Mouse (Mus musculus) frontal cortex, postnatal 25 days (tissue): Measurements from ENCODE around the gene Xpr1.

ENCODE experiments used
- DNase-seq, 2 experiments: peaks; one replicate each; pipeline ENCODE4 v3.0.0; 2022; ENCODE audit warnings: low spot score in 2 of 2

Gene Xpr1

GRCm38 (mm10) chr1:155416701-155417677 lies at the start of gene Xpr1:
Gene Xpr1, minus strand, starts transcription at chr1:155417415.
- peak; percentile 83 to 91 for DNase-seq

DNA sequence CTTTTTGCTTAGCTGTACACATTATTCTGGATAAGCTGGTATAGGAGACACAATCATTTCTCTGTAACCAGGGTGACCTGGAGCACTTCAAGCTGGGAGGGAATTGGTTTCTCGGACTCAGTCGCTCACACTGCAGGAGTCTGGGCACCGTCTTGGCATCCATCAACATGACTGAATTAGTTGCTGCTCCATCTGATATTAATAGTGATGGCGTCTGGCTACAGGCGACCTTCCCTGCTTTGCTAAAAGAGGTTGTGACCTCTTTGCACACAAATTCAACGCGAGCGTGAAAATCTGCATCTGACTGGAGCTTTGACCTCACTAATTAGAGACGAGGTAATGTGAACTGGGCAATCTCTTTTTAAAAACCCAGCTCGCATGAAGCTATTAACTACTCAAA lies 46.2 kb upstream of the Xpr1 start:
- DNase-seq: no peak

GRCm38 (mm10) chr1:155462582-155462981 lies 45.4 kb upstream of the Xpr1 start:
- no peak for DNase-seq

DNA sequence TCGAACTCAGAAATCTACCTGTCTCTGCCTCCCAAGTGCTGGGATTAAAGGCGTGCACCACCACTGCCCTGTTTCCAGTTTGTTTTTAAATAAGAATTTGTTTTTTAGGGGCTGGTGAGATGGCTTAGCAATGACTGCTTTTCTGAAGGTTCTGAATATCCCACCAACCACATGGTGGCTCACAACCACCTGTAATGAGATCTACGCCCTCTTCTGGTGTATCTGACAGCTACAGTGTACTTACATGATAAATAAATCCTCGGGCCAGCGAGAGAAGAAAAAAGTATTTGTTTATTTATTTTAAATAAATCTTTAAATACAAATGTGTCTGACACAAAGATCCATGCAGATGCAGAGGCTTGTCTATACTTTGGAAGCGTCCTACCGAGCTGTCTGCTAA lies 40.3 kb upstream of the Xpr1 start:
- DNase-seq: no peak

DNA sequence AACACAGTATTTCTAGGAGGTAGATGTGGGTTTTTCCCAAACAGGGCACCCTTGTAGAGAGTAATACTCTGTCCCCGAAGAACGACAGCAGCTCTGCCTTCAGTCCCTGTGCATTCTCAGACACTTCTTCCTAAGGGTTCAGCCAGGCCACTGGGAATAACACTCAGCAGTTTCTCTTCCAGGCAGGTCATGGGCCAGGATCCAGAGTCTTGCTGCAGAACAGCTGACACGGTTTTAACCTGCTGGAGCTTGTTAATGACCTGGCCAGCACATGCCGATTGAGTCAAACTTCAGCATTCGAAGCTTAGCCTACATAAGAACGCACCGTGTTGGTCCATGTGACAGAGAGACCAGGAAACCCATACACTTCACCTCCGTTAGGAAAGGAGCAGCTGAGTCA lies 36.0 kb upstream of the Xpr1 start:
- DNase-seq: no peak

- DNase-seq: no peak
Observed at GRCm38 (mm10) chr1:155448932-155449331, 31.7 kb upstream of the Xpr1 start.

GRCm38 (mm10) chr1:155447277-155447676 lies 30.1 kb upstream of the Xpr1 start:
- DNase-seq: no peak

GRCm38 (mm10) chr1:155443115-155443514 lies 25.9 kb upstream of the Xpr1 start:
- no peak for DNase-seq

GRCm38 (mm10) chr1:155442521-155443001 lies 25.3 kb upstream of the Xpr1 start:
- peak in 1 of 2 experiments; percentile 21 for DNase-seq

DNA sequence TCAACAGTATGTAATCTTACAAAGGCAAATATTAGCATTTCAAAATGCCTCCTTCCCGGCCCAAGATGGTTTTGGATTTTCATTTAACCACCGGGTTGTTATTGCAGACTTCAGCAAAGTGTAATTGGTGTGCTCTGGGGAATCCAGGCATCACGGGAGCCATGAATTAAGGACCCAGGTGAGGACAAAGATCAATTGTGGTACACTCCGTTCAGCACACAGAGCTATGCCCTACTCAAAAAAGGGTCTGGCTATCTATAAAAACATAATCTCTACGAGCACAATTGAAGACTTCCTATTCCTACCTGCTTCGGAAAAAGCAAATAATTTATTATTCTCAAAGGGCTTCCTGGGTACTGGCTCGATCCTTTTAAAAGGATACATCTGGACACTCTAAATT lies 22.3 kb upstream of the Xpr1 start:
- DNase-seq: no peak

DNA sequence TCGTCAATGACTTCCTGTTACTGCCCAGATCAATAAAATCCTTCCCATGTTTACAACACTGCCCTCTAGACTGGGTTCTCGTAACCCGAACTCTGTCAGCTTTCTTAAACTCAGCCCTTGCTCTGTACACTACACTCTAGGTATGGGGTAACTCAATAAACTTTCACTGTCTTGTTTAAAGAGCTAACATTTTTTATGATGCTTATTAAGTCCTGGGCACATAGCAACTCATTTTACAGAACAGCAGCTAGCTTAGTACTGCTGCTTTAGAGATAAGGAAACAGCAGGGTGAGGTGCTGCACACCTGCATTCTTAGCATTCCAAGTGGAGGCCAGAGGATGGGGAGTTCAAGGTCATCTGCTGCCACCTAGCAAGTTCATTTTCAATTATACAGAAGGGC lies 21.3 kb upstream of the Xpr1 start:
- DNase-seq: no peak

GRCm38 (mm10) chr1:155429304-155429703 lies 12.1 kb upstream of the Xpr1 start:
- DNase-seq: no peak

- no peak for DNase-seq
Observed at GRCm38 (mm10) chr1:155427126-155427865, 10.1 kb upstream of the Xpr1 start.

GRCm38 (mm10) chr1:155425743-155426315 lies 8.6 kb upstream of the Xpr1 start:
- DNase-seq: no peak

DNA sequence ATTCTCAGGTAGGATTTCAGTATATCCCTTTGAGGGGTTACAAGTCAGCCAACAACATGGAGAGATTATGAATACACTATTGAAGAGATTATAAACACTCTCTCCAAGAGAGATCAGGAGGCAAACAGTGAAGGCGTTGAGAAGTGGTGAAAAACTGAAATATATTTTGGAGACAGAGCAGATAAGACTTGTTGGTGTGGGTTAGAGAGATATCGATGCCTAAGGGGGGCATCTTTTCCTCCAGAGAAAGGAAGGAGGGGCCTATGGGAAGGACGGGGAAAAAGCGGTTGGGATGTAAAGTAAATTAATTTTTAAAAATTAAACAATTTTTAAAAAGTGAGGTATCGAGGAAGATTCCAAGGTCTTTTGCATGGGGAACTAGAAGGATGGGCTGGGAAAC lies 8.1 kb upstream of the Xpr1 start:
- no peak for DNase-seq

DNA sequence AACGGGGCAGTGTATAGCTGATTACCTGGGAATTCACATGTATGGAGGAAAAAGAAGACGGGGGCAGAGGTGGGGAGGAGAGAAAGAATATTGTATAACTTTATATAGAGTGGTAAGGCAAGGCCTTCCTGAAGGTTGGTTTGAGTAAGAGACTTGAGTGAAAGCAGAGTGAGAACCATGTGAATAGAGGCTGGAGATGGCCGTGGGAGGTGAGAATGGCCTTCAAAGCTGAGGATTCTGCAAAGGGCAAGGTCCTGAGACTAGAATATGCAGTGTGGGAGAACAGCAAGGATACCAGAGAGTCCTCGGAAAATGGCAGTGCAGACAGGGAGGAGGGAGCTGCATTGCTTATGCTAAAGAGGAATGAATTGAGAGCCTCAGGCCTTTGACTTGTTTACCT lies 6.6 kb upstream of the Xpr1 start:
- DNase-seq: no peak

DNA sequence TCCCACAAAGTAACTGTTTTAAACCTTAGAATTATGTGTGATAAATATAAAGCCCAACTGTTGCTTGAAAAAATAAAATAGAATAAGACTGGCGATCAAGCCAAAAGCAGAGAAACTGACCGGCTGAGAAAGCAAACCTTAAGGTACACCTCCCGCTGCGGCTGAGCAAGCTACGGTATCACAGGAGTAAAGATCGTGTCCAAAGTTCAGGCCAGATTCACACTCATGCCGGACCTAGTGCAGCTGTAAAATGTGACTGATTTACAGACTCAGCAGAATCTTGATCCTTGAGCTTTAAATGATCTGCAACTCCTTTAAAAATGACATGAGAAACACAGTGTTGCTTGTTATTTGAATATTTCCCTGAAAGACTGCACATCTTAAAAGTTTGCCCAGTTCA lies 4.8 kb upstream of the Xpr1 start:
- DNase-seq: no peak

GRCm38 (mm10) chr1:155416147-155416700 lies 991 bp downstream of the Xpr1 start:
- DNase-seq: no peak

DNA sequence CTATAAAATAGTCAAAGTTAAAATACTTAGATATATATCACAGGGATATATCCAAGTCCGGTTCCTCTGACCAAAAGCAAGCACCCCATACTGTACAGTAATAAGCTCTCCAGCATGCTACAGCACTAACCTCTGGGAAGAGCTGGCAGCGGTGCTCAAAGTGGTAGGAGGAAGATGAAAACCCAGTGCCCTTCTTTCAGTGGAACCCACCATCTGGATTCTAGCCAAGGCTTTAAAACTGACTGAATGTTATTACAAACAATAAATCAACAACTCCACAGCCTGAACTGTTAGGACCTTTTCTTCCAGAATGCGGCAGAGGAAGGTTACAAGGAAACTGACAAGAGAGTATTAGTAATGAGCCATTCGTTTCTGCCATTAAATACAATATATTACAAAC lies 1.8 kb downstream of the Xpr1 start:
- no peak for DNase-seq

DNA sequence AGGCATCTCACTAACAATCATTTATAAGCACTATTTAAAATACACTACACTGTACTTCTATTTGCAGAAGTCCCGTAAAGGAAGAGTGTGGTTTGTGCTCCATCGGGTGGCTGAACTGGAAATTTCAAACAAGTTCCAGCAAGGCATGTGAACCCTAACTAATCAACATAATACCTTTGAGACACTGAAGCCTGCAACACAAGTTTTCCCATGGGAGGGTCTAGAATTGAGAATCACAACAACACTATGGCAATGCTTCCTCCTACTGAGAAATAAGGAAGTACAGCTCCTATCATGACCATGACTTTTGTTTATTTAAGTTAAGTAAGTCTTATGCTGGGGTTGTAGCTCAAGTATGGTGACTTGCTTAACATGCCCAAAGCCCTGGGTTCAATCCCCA lies 4.5 kb downstream of the Xpr1 start:
- no peak for DNase-seq

GRCm38 (mm10) chr1:155408577-155408966 lies 8.6 kb downstream of the Xpr1 start:
- DNase-seq: no peak
